Mouse (Mus musculus): ENCODE results near the gene Lmna.
A peak's percentile ranks its signal among the peaks of the same experiment; 100 is the strongest.

The Lmna gene

GRCm38 (mm10) chr3:88470943-88471479, 38.7 kb downstream of the Lmna start:
- DNase-seq (ENCODE audit: low spot score): no peak

DNA sequence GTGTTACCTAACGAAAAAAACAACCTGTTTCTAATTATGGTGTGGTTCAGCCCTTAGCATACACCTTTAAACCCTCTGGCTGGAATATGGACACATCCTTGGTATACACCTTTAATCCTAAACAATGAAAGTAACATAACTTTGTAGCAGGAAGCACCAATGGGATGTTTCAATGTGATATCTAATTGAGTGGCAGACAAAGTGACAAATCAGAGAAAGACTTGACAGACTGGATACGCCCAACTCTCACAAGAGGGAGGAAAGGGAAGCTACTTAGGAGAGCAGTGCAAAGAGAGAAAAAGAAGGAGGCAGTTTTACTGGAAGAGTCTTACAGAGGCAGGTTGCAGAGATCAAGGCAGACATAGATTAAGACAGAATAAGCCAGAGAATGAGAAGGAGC, 40.3 kb downstream of the Lmna start:
- DNase-seq (ENCODE audit: low spot score): no peak

DNA sequence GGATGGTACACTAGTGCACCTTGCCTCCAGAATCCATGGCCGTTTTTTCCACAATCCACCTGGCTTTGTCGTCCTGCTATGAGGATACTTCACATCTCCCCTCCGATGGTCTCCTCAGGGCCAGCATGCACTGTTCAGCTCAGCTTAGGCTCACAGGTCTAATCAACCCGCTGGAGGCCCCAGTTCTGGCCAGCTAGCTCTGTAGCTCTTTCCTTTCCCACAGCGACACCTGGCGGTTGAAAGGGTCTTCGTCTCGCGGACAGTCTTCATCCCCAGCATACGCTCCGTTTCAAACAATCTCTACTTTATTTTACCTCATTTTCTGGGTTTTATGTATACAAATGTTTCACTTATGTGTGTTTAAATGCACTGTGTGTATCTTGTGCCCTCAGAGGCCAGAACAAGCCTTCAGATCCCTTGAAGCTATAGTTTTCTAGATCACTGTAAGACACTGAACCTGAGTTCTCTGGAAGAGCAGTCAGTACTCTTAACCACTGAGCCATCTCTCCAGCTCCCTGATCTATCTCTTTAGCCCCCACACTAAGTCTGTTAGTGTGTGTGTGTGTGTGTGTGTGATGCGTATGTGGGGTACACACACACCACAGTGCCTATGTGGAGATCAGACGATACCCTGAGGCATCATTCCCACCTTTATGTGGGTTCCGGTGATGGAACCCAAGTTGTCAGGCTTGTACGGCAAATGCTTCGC, 42.5 kb downstream of the Lmna start:
- DNase-seq (ENCODE audit: low spot score): peak; percentile 94

DNA sequence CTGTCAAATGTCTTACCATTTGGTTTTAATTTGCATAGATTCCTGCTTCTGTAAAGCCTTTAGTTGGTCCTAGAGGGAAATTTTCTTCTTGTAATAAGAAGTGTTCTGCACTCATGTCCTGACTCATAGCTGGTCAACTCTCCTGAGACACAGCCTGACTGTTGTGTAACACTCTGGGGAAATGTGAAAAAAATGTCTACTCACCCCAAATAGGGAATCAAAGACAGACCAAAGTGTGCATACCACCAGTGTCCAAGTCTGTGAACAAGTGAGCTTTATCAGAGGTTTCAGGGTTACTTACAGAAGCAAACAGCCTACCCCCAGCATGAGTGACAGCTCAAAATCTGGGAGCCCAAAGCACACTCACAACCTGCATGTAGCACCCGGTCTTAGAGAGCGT, 44.6 kb downstream of the Lmna start:
- no peak for DNase-seq (ENCODE audit: low spot score)

DNA sequence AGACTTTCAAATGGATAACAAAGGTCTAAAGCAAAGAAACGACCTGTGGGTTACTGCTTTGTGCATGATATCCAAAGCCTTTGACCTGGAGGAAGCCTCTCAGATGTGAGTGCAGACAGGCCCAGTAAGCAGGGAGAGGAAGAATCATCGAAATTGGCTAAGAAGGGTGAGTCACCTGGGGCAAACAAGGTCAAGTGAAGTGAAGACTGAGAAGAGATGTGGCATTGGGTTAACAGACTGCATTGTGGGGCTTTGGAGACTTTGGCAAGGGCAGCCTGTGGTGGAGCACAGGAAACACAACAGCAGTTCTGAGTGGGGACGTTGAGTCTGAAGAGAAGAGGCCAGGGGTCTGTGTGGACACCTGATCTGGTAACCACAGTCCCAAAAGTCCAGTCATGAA, 45.3 kb downstream of the Lmna start:
- DNase-seq (ENCODE audit: low spot score): no peak

DNA sequence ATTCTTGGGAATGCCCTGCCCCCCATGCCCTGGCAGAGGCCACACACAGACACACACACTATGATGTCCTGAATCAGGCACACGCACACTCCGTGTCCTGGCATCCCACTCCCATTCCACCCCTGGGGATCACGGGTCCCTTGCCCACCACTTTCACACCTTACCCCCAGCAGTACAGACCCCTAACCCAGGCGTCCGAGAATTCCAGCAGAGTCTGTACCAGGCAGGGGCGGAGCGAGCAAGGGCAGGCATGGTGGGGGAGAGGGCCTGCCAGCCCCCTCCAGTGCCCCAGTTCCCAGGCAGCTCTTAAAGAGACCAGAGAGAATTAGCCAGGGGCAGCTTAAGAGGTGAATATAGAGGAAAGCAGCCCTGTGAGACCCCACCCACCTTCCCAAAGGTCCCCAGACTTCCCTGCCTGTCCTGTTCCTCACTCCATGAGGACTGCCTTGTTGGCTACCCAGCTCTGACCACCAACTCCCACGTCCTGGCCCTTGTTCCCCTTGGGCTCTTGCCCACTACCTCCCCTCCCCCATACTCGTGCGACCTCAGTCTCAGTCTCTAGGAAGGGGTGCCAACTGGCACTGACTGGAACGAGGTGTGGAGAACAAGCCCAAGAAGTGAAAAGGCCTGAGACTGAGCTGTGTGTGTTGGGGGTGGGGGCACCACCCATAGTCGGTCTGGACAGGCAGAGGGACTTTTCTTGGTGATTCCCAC, 48.6 kb downstream of the Lmna start, which contains the start of gene Sema4a:
Sema4a (minus strand) TSS at position 200 of the 714 bp plus-strand sequence.
- no peak for DNase-seq (ENCODE audit: low spot score)

DNA sequence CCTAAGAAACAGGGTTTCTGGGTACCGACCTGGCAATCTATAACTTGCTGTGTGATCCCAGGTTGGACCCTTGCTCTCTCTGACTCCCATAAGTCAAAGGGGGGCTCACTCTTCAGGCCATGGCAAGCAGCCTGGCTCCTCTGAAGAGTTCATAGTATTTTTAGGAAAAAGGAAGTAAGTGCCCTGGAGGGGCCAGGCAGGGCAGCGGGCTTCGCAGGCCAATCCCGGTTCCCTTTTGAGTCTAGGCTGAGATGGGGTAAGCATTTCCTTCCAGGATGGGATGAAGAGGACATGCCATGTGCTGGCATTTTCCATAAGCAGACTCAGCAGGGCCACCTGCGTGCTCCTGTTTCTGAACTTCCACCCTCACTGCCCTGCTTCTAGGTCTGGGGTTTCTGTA, 49.7 kb downstream of the Lmna start:
- DNase-seq (ENCODE audit: low spot score): no peak

- DNase-seq (ENCODE audit: low spot score): no peak
Measured at GRCm38 (mm10) chr3:88458778-88459219, 51.0 kb downstream of the Lmna start.

GRCm38 (mm10) chr3:88456746-88457532, 52.8 kb downstream of the Lmna start:
- DNase-seq (ENCODE audit: low spot score): no peak

GRCm38 (mm10) chr3:88456313-88456712, 53.4 kb downstream of the Lmna start:
- DNase-seq (ENCODE audit: low spot score): no peak

DNA sequence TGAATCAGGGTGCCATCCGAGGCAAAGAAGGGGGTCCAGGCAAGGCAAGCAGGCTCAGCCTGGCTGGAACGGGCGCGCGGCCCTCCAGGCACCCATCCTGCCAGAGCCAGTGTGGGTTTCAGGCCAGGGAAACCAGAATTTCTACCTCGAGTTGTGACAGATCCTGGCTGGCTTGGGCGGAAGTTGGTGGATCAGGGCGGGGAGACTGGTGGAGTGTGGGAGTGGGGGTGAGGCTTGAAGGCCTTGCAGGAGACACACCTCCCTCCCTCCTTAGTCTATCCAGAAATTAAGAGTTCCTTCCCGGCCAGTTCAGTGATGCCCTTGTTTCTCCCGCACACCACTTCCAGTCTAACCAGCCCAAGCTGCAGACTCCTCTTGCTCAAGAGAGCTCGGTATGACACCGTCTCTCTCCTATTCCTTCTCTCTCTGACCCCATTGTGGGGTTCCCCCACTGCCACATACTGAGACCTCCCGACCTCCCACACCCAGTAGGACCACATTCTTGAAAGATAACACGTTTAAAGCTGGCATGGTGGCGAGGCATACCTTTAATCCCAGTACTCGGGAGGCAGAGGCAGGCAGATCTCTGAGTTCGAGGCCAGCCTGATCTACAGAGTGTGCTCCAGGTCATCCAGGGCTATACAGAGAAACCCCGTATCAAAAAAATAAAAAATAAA, 54.0 kb downstream of the Lmna start:
- DNase-seq (ENCODE audit: low spot score): no peak

DNA sequence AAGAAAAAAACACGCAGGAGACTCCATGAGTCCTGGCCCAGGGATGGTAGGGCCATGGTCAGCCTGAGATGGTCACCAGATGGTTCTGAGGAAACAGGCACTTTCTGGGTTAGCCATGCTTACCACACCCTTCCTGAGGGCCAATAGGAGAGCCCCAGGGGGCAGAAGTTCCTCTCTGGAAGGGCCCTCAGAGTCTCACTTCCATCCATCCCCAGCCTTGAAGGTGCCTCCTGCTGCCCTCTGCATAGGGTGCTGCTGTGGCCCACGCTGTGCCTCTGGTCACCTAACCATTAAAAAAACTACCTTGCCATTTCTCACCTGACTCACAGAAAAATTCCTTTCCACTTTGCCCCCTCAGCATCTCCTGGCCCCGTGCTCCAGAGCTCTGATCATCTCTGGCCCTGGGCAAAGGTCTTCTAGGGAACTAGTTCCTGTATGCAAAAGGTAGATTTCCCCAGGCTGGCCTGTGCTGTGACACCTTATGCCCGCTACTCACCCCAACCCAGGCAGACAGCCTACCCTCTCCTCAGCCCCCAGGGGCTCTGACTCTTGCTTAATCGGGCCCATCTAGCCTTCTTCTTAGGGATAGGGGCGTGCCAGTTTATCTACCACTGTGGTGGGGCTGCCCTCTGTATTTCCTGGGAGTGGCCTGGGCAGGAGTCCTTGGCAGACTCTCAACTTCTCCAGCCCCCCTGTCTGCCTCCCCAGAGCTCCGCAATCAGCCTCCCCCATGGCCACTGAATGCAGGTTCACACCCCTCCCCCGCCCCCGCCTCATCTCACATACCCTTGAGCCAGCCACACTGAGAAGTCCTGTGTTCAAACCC, 54.8 kb downstream of the Lmna start:
- DNase-seq (ENCODE audit: low spot score): no peak

GRCm38 (mm10) chr3:88453986-88454385, 55.8 kb downstream of the Lmna start:
- DNase-seq (ENCODE audit: low spot score): no peak

DNA sequence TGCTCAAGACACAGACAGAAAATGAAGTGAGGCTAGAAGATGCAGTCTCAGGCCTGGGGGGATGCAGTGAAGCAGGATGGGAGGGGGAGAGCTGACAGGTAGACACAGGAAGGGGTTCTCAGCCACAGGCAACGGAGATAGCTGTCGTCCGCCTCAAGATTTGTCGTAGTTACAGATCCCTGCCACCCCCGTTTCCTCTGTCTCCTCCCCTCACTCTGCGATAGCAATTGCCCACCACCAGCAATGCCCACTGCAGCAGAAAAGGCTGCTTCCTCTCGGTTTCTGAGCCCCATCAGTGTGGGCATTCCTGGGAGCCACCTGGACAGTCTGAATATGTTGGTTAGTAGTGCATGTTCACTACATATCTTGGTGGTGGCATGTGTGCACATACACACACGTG, 56.4 kb downstream of the Lmna start:
- DNase-seq (ENCODE audit: low spot score): no peak

- no peak for DNase-seq (ENCODE audit: low spot score)
Measured at GRCm38 (mm10) chr3:88452716-88453115, 57.0 kb downstream of the Lmna start.

DNA sequence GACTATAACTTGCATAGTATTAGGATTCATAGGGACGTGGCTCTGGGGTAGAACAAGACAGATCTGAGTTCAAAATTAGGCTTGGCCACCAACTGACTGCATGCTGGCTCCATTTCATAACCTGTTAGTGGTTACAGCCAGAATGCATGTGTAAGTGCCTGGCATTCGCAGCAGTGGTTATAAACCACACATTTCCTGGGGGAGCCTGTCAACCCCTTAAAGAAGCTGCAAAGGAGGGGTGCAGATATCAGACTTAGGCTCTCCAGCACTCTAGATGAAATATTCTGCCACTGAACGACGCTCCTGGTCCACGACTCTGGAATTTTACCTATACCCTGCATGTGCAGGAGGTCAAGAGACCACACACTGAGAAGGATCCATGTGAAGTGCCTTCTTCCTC, 57.5 kb downstream of the Lmna start:
- DNase-seq (ENCODE audit: low spot score): no peak

GRCm38 (mm10) chr3:88450379-88451131, 59.2 kb downstream of the Lmna start:
- no peak for DNase-seq (ENCODE audit: low spot score)

GRCm38 (mm10) chr3:88449395-88450023, 60.2 kb downstream of the Lmna start:
- no peak for DNase-seq (ENCODE audit: low spot score)

DNA sequence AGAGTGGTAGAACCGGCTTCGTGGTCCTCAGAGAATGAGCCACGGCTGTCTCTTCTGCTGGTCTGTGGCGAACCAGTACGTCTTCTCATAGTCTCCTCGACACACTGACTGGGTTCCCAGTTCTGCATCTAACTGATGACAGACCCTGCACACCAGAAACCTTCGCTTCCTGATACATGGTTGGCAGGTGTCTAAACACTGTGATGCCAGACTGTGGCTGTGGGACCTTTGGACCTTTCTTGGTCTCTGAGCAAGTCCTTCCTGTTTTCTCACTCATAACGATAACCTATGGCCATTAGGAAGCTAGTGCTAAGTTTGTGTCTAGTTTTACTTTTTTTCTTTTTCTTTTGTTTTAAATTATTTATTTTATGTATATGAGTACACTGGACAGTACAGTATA, 61.3 kb downstream of the Lmna start:
- DNase-seq (ENCODE audit: low spot score): no peak

DNA sequence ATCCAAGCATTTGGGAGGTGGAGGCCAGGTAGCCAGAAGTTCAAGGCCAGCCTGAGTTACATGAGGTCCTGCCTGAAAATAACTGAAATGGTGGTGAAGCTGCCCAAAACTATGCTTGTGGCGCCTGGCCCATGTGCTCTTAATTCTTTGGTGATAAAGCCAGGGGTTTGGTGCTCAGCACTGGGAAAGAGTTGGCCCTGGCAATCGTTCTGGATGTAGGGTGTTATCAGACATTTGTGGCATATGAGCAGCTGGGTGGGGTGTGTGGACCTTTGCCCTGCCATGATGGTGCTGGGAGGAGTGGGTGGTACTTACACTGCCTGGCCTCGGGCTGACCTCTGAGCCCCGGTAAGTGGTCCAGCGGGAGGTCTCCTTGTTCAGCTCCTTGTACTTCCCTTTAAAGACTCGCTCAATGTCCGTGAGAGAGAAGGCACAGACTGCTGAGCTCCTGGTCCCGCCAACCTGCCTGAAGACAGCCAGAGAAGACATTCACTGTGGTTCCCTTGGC, 62.0 kb downstream of the Lmna start:
- no peak for DNase-seq (ENCODE audit: low spot score)
